Mouse (Mus musculus) neural tube, embryonic 15.5 days (tissue): ENCODE results near the gene Elavl4. TPM values are rescaled to one million over a fixed set of nuclear protein-coding genes. Genes with fewer than 3 reads are reported as not detected.

Source experiments
- ATAC-seq: fragments of 200-750 bp; cut with Nextera tagmentation; 2 replicates; pipeline ENCODE4 v1.8.0; 2017; ENCODE audit warnings: mild to moderate bottlenecking, moderate TSS enrichment, moderate library complexity; ENCODE audit not compliant: low FRiP score
- H3K27ac ChIP-seq: fragments of 300-500 bp; sonication (generic); replicated peaks from 2 replicates; pipeline ENCODE4 v1.5.1; 2015; ENCODE audit warnings: mild to moderate bottlenecking, inconsistent platforms
- H3K27me3 ChIP-seq: fragments of 300-500 bp; sonication (generic); replicated peaks from 2 replicates; pipeline ENCODE4 v1.6.1; 2015; ENCODE audit warnings: inconsistent platforms
- H3K36me3 ChIP-seq: fragments of 300-500 bp; sonication (generic); 2 replicates; pipeline ENCODE4 v1.6.1; 2015; ENCODE audit warnings: inconsistent platforms
- H3K4me1 ChIP-seq: fragments of 300-500 bp; sonication (generic); 2 replicates; pipeline ENCODE4 v1.6.1; 2015; ENCODE audit warnings: inconsistent platforms
- H3K4me2 ChIP-seq: fragments of 300-500 bp; sonication (generic); 2 replicates; pipeline ENCODE4 v1.6.1; 2015; ENCODE audit warnings: inconsistent platforms, mild to moderate bottlenecking, moderate library complexity
- H3K4me3 ChIP-seq: fragments of 300-500 bp; sonication (generic); replicated peaks from 2 replicates; pipeline ENCODE4 v1.5.1; 2015; ENCODE audit warnings: mild to moderate bottlenecking, inconsistent platforms
- H3K9ac ChIP-seq: fragments of 300-500 bp; sonication (generic); replicated peaks from 2 replicates; pipeline ENCODE4 v1.6.1; 2015; ENCODE audit warnings: mild to moderate bottlenecking, inconsistent platforms
- H3K9me3 ChIP-seq: fragments of 300-500 bp; sonication (generic); replicated peaks from 2 replicates; pipeline ENCODE4 v1.6.1; 2016; ENCODE audit warnings: inconsistent platforms
- WGBS: fragments of 180-500 bp; shearing (Covaris S2); methylation state at CpG from one replicate; pipeline ENCODE4 v1.1.7; 2015; ENCODE audit warnings: mixed read lengths; 5-methylcytosine and 5-hydroxymethylcytosine counted together
- polyA plus RNA-seq: library from polyadenylated mRNA; unstranded; fragments of >200 nt; fragmentation: Nextera tagmentation; extraction: Ambion mirVana; gene quantifications from 2 replicates; pipeline ENCODE4 v1.2.1, GENCODE M21; 2015

Elavl4 gene
- polyA plus RNA-seq, 1 experiment from 2014 or later = 344 TPM

DNA sequence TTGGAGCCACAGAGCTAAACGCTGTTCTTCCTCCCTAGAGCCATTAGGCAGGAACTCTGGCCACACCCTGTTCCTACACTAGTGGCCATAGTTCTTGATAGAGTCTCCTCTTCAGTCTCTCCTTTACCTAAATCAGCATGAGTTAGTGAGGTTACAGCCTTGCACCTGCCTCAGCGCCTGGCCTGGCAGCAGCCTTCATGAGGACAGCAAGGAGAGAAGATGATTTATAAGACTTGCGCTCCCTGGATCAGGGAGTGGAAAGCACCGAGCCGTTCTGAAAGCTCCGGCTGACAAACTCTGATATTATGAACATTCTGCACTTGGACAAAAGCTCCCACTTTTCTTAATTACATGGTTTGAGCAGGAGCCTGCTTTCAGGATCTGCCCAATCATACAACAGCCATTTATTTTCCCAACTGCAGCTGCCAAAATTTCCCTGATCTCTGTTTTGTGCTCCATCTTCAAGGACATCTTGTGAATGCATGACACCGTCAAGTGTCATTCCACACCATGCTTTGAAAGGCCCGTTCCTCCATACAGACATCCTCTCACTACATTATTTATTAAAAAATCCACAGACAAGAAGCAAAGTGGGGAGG, 87.3 kb downstream of the Elavl4 start:
- Histone ChIP-seq H3K9ac (no peak overlapping the region), H3K27ac (0 out of 2 replicates have a peak overlapping the region, but pooled peaks have one; percentile 8), H3K27me3 (no peaks in the 10 kb centered on the region), H3K4me1 (peaks cover 5% of the 10 kb centered on the region), H3K9me3 (no peaks in the 10 kb centered on the region), H3K4me3 (no peak overlapping the region), H3K4me2 (no peak overlapping the region), H3K36me3 (no peaks in the 10 kb centered on the region)
- ATAC-seq = no peak
- WGBS = 51% methylated on average over 8 of the region's 8 CpGs

DNA sequence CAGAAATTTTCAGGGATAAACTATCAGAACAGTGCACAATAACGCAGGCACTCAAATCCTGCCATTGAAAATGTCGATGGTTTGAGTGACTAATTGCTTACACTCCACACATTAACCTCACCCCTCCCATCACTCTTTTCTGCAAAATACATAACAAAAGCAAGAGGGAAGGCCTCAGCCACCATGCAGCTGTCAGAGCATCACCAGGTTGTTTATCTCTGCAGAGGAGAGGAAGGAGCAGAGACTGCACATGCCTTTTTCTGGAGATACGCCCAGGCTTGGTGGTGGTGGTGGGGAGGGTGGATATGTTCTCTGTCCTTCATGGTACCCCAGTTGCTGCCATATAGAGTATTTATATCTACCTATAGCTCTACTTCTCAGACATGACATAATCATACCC, 94.3 kb downstream of the Elavl4 start:
- Histone ChIP-seq H3K9ac (no peak overlapping the region), H3K27ac (0 out of 2 replicates have a peak overlapping the region, but pooled peaks have one; percentile 13), H3K9me3 (no peaks in the 10 kb centered on the region), H3K4me3 (no peak overlapping the region), H3K4me1 (peaks cover 12% of the 10 kb centered on the region; the same call in 1 of the 2 replicates), H3K27me3 (no peaks in the 10 kb centered on the region), H3K36me3 (0 out of 2 replicates have a peak, but pooled peaks cover 5% of the 10 kb centered on the region), H3K4me2 (no peak overlapping the region)
- ATAC-seq = no peak
- WGBS = 59% methylated on average over 3 of the region's 3 CpGs

DNA sequence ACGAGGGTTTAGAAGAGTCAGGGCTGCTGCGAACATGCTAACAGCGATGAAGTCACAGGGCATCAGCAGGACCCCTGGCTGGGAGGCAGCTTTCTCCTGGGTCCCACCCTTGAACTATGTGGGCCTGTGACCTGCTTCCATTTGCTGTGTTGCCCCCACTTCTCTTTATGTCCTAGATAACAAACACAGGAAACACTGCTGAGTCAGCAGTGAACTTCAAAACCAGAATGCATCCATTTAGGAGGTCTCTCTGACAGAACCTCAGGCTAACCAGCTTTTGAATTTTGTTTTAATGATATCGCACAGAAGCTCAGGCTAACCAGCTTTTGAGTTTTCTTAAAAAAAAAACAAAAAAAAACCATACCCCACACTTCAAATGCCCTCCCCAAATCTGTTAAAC, 96.1 kb downstream of the Elavl4 start:
- 84% methylated on average over 4 of the region's 4 CpGs for WGBS
- Histone ChIP-seq H3K4me1 (peaks cover 12% of the 10 kb centered on the region; the same call in 1 of the 2 replicates), H3K4me2 (no peak overlapping the region), H3K4me3 (no peak overlapping the region), H3K27me3 (no peaks in the 10 kb centered on the region), H3K9me3 (no peaks in the 10 kb centered on the region), H3K36me3 (peaks cover 12% of the 10 kb centered on the region), H3K27ac (no peak overlapping the region), H3K9ac (no peak overlapping the region)
- no peak for ATAC-seq

DNA sequence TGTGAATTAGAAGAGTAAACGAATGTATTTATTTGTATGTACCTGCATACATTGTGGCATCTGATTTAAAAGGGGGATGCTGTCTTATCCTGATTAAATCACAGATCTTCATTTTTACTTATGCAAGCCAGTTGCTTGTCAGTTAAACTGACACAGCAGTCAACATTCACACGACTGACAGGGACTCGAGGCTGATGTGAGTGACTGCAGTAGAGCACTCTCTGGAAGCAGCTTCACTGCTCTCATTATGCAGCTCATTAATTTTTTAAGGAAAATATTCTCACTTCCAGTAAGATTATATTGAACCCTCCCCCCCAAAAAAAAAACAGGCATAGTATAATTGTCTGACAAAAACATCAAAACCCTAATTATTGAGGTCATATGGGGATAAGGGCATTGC, 101.7 kb downstream of the Elavl4 start:
- Histone ChIP-seq H3K36me3 (peaks cover 31% of the 10 kb centered on the region), H3K27ac (no peak overlapping the region)
- WGBS = 69% methylated on average over 3 of the region's 3 CpGs

DNA sequence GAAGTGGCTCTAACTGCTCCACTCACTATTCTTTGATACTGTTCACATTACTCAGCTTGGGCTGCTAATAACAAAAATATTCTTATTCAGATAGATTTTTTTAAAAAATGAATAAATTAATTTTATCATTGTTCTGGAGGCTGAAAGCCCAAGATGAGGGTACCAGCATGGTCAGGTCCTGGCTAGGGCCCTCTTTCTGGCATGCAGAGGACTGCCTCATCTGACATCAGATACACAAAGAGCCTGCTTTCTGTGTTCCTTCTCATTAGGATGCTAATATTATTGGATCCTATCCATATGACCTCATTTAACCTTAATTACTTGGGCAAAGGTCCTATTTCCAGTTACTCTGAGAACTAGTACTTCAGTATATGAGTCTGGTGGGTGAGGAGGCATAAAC, 108.8 kb downstream of the Elavl4 start:
- H3K27ac ChIP-seq = no peak overlapping the region
- H3K9ac ChIP-seq = no peak overlapping the region
- no peaks in the 10 kb centered on the region for H3K27me3 ChIP-seq
- H3K36me3 ChIP-seq = peaks cover 30% of the 10 kb centered on the region
- H3K4me3 ChIP-seq = no peak overlapping the region
- no peaks in the 10 kb centered on the region for H3K9me3 ChIP-seq
- no peak overlapping the region for H3K4me2 ChIP-seq
- no peaks in the 10 kb centered on the region for H3K4me1 ChIP-seq
- ATAC-seq = no peak

More for the DNA sequence above, 101.7 kb downstream of the Elavl4 start:
- no peaks in the 10 kb centered on the region; the same call in 1 of the 2 replicates for H3K4me1 ChIP-seq
- H3K9me3 ChIP-seq = no peaks in the 10 kb centered on the region
- H3K4me3 ChIP-seq = no peak overlapping the region
- no peaks in the 10 kb centered on the region for H3K27me3 ChIP-seq
- no peak overlapping the region for H3K4me2 ChIP-seq
- ATAC-seq = no peak
- no peak overlapping the region for H3K9ac ChIP-seq

DNA sequence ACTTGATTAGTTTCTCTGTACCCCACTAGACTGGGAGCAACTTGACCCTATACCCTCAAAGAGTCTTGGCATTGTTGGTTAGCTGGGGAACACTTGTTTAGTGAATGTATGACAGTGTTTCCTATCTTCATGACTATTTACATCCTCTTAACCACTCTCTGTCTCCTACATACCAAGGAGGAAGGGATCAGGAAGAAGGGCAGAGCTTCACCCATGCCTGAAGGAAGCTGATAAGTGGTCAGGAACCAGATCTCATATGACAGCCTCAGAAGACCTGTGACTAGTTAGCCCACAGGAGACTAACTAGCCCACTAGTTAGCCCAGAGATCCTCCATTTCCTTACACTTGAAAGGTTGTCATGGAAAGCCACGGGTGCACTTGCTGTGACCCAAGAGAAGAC, 117.2 kb downstream of the Elavl4 start:
- 88% methylated on average over 1 of the region's 1 CpGs for WGBS
- no peak for ATAC-seq
- Histone ChIP-seq H3K4me1 (no peaks in the 10 kb centered on the region), H3K4me2 (no peak overlapping the region), H3K9me3 (no peaks in the 10 kb centered on the region), H3K27ac (no peak overlapping the region), H3K36me3 (peaks cover 8% of the 10 kb centered on the region; the same call in 1 of the 2 replicates), H3K4me3 (no peak overlapping the region), H3K27me3 (no peaks in the 10 kb centered on the region), H3K9ac (no peak overlapping the region)

DNA sequence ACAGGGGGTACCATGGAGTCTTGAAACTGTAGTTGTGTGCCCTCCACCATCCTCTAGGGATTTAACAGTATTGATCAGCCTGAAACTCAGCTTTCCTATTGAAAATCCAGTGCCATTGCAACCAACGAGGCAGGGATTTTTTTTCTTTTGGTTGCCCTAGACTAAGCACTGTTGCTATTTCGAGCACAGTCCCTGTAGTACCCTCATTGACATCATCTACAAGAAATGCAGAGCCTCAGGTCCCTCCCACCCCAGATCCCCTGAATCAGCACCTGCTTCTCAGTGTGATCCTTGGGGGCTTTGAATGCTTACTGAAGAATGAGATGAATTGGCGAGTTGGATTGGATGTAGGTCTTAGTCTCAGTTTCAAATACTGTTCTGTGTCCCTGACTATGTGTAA, 119.4 kb downstream of the Elavl4 start:
- no peak for ATAC-seq
- 76% methylated on average over 3 of the region's 3 CpGs for WGBS
- H3K4me2 ChIP-seq = no peak overlapping the region

DNA sequence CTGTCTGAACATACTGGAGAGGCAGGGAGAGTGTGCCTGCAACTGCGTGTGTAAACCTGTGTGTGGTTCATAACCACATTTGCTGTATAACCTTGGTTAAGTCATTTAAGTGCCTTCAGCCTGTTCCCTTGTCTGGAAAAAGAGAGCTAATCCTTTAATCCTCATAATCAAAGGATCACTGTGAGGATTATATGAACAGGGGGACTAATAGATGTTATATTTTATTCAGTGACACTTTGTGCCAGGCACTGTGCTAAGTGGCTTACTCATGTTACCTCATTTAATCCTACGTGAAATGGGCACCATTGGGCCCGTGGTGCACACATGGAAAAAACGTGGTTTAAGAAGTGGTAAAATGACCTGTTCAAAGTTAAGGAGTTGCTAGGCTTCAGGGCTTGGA, 119.9 kb downstream of the Elavl4 start:
- WGBS = 85% methylated on average over 4 of the region's 4 CpGs
- Histone ChIP-seq H3K9ac (no peak overlapping the region), H3K4me1 (no peaks in the 10 kb centered on the region), H3K36me3 (peaks cover 8% of the 10 kb centered on the region; the same call in 1 of the 2 replicates), H3K27ac (no peak overlapping the region), H3K27me3 (no peaks in the 10 kb centered on the region), H3K4me3 (no peak overlapping the region), H3K9me3 (no peaks in the 10 kb centered on the region), H3K4me2 (no peak overlapping the region)
- no peak for ATAC-seq

More for the DNA sequence above, 119.4 kb downstream of the Elavl4 start:
- no peaks in the 10 kb centered on the region for H3K4me1 ChIP-seq
- no peaks in the 10 kb centered on the region for H3K9me3 ChIP-seq
- no peak overlapping the region for H3K9ac ChIP-seq
- H3K27ac ChIP-seq = no peak overlapping the region
- H3K4me3 ChIP-seq = no peak overlapping the region
- H3K36me3 ChIP-seq = peaks cover 8% of the 10 kb centered on the region; the same call in 1 of the 2 replicates
- H3K27me3 ChIP-seq = no peaks in the 10 kb centered on the region

DNA sequence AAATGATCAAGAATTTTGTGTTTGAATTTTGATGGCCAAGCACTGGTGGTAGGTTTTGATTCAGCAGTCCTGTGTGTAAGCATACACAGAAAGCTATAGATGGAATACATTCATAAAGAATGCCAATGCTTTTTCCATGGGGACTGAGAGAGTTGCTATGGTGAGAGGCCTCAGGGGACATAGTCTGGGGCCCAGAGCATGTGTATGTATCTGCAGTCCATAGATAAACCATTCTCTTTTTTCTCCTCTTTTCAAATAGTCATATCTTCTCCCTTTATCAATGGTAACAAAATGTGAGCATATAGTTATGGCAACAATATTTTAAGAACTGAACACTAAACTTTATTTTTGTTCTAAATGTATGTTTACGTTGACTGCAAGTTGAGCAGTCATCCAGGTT, 122.1 kb downstream of the Elavl4 start:
- ATAC-seq = no peak
- Histone ChIP-seq H3K4me1 (peaks cover 8% of the 10 kb centered on the region), H3K4me3 (no peak overlapping the region), H3K9ac (no peak overlapping the region), H3K4me2 (no peak overlapping the region), H3K27me3 (no peaks in the 10 kb centered on the region), H3K9me3 (no peaks in the 10 kb centered on the region), H3K27ac (no peak overlapping the region), H3K36me3 (0 out of 2 replicates have a peak, but pooled peaks cover 5% of the 10 kb centered on the region)
- 96% methylated on average over 1 of the region's 1 CpGs for WGBS

DNA sequence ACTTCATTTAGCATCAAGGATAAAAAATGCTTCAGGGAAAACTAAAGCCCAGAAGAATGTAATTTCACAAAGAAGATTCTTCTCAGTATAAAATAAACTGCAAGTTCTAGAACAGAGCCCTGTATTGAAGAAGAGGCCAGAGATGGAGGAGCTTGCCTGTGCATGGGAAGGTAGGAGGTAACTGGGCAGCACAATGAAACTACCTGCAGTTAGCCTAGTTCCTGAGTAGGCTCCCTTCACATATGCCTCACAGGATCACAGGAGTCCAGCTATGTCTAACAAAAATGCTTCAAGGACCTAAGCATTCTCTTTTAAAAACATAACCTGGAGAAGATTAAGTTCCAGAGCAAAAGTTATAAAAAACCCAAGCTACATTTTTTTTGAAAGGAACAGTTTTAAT, 122.5 kb downstream of the Elavl4 start:
- H3K36me3 ChIP-seq = 0 out of 2 replicates have a peak, but pooled peaks cover 8% of the 10 kb centered on the region
- no peak overlapping the region for H3K4me2 ChIP-seq
- H3K4me1 ChIP-seq = peaks cover 8% of the 10 kb centered on the region
- no peaks in the 10 kb centered on the region for H3K9me3 ChIP-seq
- no peak overlapping the region for H3K9ac ChIP-seq
- no peak overlapping the region for H3K4me3 ChIP-seq
- ATAC-seq = no peak
- H3K27ac ChIP-seq = no peak overlapping the region
- no peaks in the 10 kb centered on the region for H3K27me3 ChIP-seq

DNA sequence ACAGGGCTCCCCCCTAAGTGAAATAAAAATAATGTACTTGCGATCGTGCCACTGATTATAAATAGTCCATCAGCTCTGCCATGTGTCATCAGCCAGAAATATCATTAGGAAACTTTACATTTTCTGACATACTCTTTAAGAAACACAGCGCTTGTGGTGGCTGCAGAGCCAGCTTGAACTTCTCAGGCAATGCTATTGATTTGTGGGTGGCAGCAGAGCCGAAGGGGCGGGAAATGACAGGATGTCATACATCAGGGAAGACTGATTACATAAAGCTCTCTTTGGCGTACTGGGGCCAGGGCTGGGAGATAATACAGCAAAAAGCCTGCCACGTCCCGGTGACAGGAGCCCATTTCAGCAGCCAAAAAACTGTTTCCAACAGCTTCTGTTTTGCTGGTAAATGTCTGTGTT, 124.1 kb downstream of the Elavl4 start:
- Histone ChIP-seq H3K4me2 (no peak overlapping the region), H3K27me3 (no peaks in the 10 kb centered on the region), H3K36me3 (peaks cover 11% of the 10 kb centered on the region; the same call in 1 of the 2 replicates), H3K9me3 (no peaks in the 10 kb centered on the region), H3K4me3 (no peak overlapping the region), H3K9ac (no peak overlapping the region), H3K4me1 (peaks cover 8% of the 10 kb centered on the region), H3K27ac (peak overlapping the region; percentile 33; the same call in 1 of the 2 replicates)
- ATAC-seq = no peak
- 62% methylated on average over 8 of the region's 8 CpGs for WGBS

DNA sequence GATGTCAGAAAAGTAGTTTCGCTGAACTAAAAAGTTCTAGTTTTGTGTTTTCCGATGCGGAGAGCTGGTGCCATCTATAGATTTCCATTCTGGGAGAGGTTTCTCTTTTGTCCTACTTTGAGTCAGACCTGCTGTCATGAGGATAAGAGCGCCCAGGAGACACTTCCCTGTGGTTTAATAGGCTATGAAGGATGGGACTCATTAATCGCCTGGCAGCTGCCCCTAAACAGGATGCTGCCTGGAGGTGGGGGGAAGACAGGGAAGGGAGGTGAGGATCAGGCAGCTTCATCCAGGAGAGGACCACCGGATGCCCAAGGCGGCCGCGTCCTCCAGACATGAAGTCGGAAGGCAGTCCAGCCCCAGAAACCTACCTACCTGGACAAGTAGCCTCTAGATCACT, 126.2 kb downstream of the Elavl4 start:
- ATAC-seq = no peak; the same call in 1 of the 2 replicates

More for the DNA sequence above, 126.2 kb downstream of the Elavl4 start:
- Histone ChIP-seq H3K4me2 (no peak overlapping the region), H3K36me3 (peaks cover 14% of the 10 kb centered on the region; the same call in 1 of the 2 replicates), H3K9me3 (no peaks in the 10 kb centered on the region), H3K4me3 (no peak overlapping the region), H3K27ac (no peak overlapping the region), H3K27me3 (no peaks in the 10 kb centered on the region), H3K4me1 (peaks cover 8% of the 10 kb centered on the region), H3K9ac (no peak overlapping the region)
- WGBS = 43% methylated on average over 10 of the region's 10 CpGs
